Mouse (Mus musculus) liver (tissue): Measurements from ENCODE around the gene Wdr73.
"Not testable (repeated sequence)": the region's sequence is repeated elsewhere in the genome, so short reads cannot be mapped to it uniquely, and the experiment has no call there.

Experiments
- DNase-seq: peaks from one replicate; pipeline ENCODE4 v3.0.0-alpha.2; 2020; ENCODE audit warnings: mixed read lengths

The Wdr73 gene

GRCm38 (mm10) chr7:80900944-80901501 lies at the start of gene Wdr73:
Gene Wdr73 (minus strand): TSS chr7:80901269.
- DNase-seq = peak; percentile 92

- peak; percentile 94 for DNase-seq
Measured at GRCm38 (mm10) chr7:80947445-80948350, 46.6 kb upstream of the Wdr73 start, which contains the start of gene Sec11a. Gene Sec11a (minus strand): TSS chr7:80947780.

GRCm38 (mm10) chr7:80939808-80940207 lies 38.7 kb upstream of the Wdr73 start:
- no peak for DNase-seq

GRCm38 (mm10) chr7:80937304-80937666 lies 36.2 kb upstream of the Wdr73 start:
- DNase-seq = not testable (repeated sequence)

GRCm38 (mm10) chr7:80936617-80937303 lies 35.7 kb upstream of the Wdr73 start:
- DNase-seq = not testable (repeated sequence)

GRCm38 (mm10) chr7:80935834-80936233 lies 34.8 kb upstream of the Wdr73 start:
- no peak for DNase-seq

- DNase-seq = no peak
Measured at GRCm38 (mm10) chr7:80932777-80933176, 31.7 kb upstream of the Wdr73 start.

GRCm38 (mm10) chr7:80931618-80932207 lies 30.6 kb upstream of the Wdr73 start:
- DNase-seq = no peak

- DNase-seq = no peak
Measured at GRCm38 (mm10) chr7:80923165-80923564, 22.1 kb upstream of the Wdr73 start.

GRCm38 (mm10) chr7:80919647-80920008 lies 18.6 kb upstream of the Wdr73 start:
- DNase-seq = no peak

GRCm38 (mm10) chr7:80918982-80919646 lies 18.0 kb upstream of the Wdr73 start:
- peak; percentile 23 for DNase-seq

GRCm38 (mm10) chr7:80917916-80918465 lies 16.9 kb upstream of the Wdr73 start:
- no peak for DNase-seq

GRCm38 (mm10) chr7:80912496-80912895 lies 11.4 kb upstream of the Wdr73 start:
- no peak for DNase-seq

GRCm38 (mm10) chr7:80911053-80911452 lies 10.0 kb upstream of the Wdr73 start:
- DNase-seq = peak; percentile 53

- peak; percentile 70 for DNase-seq
Measured at GRCm38 (mm10) chr7:80904921-80905515, 3.9 kb upstream of the Wdr73 start, which contains the start of gene Nmb. Gene Nmb (minus strand): TSS chr7:80905076.

GRCm38 (mm10) chr7:80903625-80904422 lies 2.8 kb upstream of the Wdr73 start:
- no peak for DNase-seq

GRCm38 (mm10) chr7:80901541-80902274 lies 639 bp upstream of the Wdr73 start:
- DNase-seq = no peak

GRCm38 (mm10) chr7:80897721-80898120 lies 3.3 kb downstream of the Wdr73 start:
- DNase-seq = no peak

GRCm38 (mm10) chr7:80897134-80897533 lies 3.9 kb downstream of the Wdr73 start:
- DNase-seq = no peak

- no peak for DNase-seq
Measured at GRCm38 (mm10) chr7:80894815-80895519, 6.1 kb downstream of the Wdr73 start.
